Mouse (Mus musculus) frontal cortex, postnatal 14 days (tissue): ENCODE data around the gene Tnr.

Source experiments
- DNase-seq, 2 experiments: peaks; one replicate each; pipeline ENCODE4 v3.0.0; 2022; ENCODE audit warnings: low spot score in 2 of 2

Tnr gene

GRCm38 (mm10) chr1:159869619-159870441, 346.3 kb downstream of the Tnr start:
- no peak for DNase-seq

GRCm38 (mm10) chr1:159872866-159873265, 349.3 kb downstream of the Tnr start:
- DNase-seq: peak in 1 of 2 experiments; percentile 20

- no peak for DNase-seq
Measured at GRCm38 (mm10) chr1:159878681-159879080, 355.1 kb downstream of the Tnr start.

- no peak for DNase-seq
Measured at GRCm38 (mm10) chr1:159879866-159880265, 356.3 kb downstream of the Tnr start.

- DNase-seq: no peak
Measured at GRCm38 (mm10) chr1:159885476-159885875, 361.9 kb downstream of the Tnr start.

GRCm38 (mm10) chr1:159888611-159889010, 365.0 kb downstream of the Tnr start:
- DNase-seq: no peak

GRCm38 (mm10) chr1:159889012-159889765, 365.6 kb downstream of the Tnr start:
- DNase-seq: no peak

GRCm38 (mm10) chr1:159890524-159890923, 367.0 kb downstream of the Tnr start:
- DNase-seq: no peak

GRCm38 (mm10) chr1:159895094-159895493, 371.5 kb downstream of the Tnr start:
- DNase-seq: no peak

GRCm38 (mm10) chr1:159899991-159900390, 376.4 kb downstream of the Tnr start:
- no peak for DNase-seq

- no peak for DNase-seq
Measured at GRCm38 (mm10) chr1:159900639-159901038, 377.1 kb downstream of the Tnr start.

- no peak for DNase-seq
Measured at GRCm38 (mm10) chr1:159901366-159902119, 378.0 kb downstream of the Tnr start.

GRCm38 (mm10) chr1:159902120-159902497, 378.5 kb downstream of the Tnr start:
- no peak for DNase-seq

GRCm38 (mm10) chr1:159911006-159911405, 387.4 kb downstream of the Tnr start:
- DNase-seq: no peak

- DNase-seq: no peak
Measured at GRCm38 (mm10) chr1:159914726-159915125, 391.2 kb downstream of the Tnr start.

GRCm38 (mm10) chr1:159920571-159920970, 397.0 kb downstream of the Tnr start:
- no peak for DNase-seq

GRCm38 (mm10) chr1:159923010-159923409, 399.4 kb downstream of the Tnr start:
- DNase-seq: no peak

GRCm38 (mm10) chr1:159924105-159924504, 400.5 kb downstream of the Tnr start:
- no peak for DNase-seq

GRCm38 (mm10) chr1:159924684-159925083, 401.1 kb downstream of the Tnr start:
- no peak for DNase-seq

GRCm38 (mm10) chr1:159928681-159929335, 405.2 kb downstream of the Tnr start:
- no peak for DNase-seq

- no peak for DNase-seq
Measured at GRCm38 (mm10) chr1:159932092-159932491, 408.5 kb downstream of the Tnr start.

- no peak for DNase-seq
Measured at GRCm38 (mm10) chr1:159932598-159932997, 409.0 kb downstream of the Tnr start.
